Mouse (Mus musculus) kidney, embryonic 15.5 days (tissue): ENCODE results near the gene Ppef2. TPM values are rescaled to one million over a fixed set of nuclear protein-coding genes. Genes with fewer than 3 reads are reported as not detected.

Source experiments
- polyA plus RNA-seq: library from polyadenylated mRNA; unstranded; fragments of >200 nt; fragmentation: Nextera tagmentation; extraction: Ambion mirVana; gene quantifications from 2 replicates; pipeline ENCODE4 v1.2.1, GENCODE M21; 2015

Ppef2 gene
- polyA plus RNA-seq, 1 experiment from 2014 or later, result 0.35 TPM

Other genes starting within 250 kb of the Ppef2 start
- 1.1 and 1.8 TPM in 2 replicates for gene Cdkl2, start 212.4 kb downstream of the Ppef2 start, polyA plus RNA-seq
- gene G3bp2, start 172.6 kb downstream of the Ppef2 start, polyA plus RNA-seq, result 174 and 191 TPM in 2 replicates
- 42.9 and 46.5 TPM in 2 replicates for gene Uso1, start 118.3 kb downstream of the Ppef2 start, polyA plus RNA-seq
- not detected in 2 replicates for gene U90926, start 40.9 kb downstream of the Ppef2 start, polyA plus RNA-seq
- 21.3 and 24.1 TPM in 2 replicates for gene Naaa, start 21.9 kb upstream of the Ppef2 start, polyA plus RNA-seq
- 45.7 and 47.9 TPM in 2 replicates for gene Sdad1, start 54.2 kb upstream of the Ppef2 start, polyA plus RNA-seq
- gene Cxcl9, start 71.8 kb upstream of the Ppef2 start, polyA plus RNA-seq, result not detected in 2 replicates
- gene Art3, start 75.5 kb upstream of the Ppef2 start, polyA plus RNA-seq, result 3.0 and 3.9 TPM in 2 replicates
- 0.72 and 1.4 TPM in 2 replicates for gene Cxcl10, start 92.6 kb upstream of the Ppef2 start, polyA plus RNA-seq
- gene Nup54, start 178.9 kb upstream of the Ppef2 start, polyA plus RNA-seq, result 54.1 and 55.1 TPM in 2 replicates